Mouse (Mus musculus): ENCODE data around the gene Tlcd1. TPM values are rescaled to one million over a fixed set of nuclear protein-coding genes. Genes with fewer than 3 reads are reported as not detected.

Tlcd1 gene
- total RNA-seq, 2 experiments from 2014 or later, result 69.0 to 96.9 TPM

DNA sequence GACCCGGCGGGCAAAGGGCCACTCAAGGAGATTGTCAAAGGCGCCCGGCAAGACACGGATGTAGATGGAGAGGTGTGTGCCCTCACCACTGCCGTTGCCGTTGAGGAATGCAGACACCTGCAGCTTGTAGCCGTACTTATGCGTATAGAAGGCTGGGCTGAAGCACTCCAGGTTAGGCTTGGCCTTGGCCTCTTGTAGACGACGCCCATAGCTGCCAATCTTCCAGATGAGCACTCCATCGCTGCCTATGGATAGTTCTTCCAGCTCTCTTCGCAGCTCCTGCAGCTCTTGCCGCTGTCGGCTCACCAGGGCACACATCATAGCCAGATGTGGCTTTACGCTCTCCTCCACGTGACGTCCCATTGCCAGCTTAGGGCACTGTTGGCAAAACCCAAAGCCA, 16.3 kb upstream of the Tlcd1 start:
- no peak for ATAC-seq (replicated peaks; ENCODE audit: low FRiP score, poor library complexity, severe bottlenecking)

- no peak for ATAC-seq (replicated peaks; ENCODE audit: low FRiP score, poor library complexity, severe bottlenecking)
Observed at GRCm38 (mm10) chr11:78160675-78161074, 15.8 kb upstream of the Tlcd1 start.

- ATAC-seq (replicated peaks; ENCODE audit: low FRiP score, poor library complexity, severe bottlenecking), result no peak
Observed at GRCm38 (mm10) chr11:78161169-78161568, 15.3 kb upstream of the Tlcd1 start.

GRCm38 (mm10) chr11:78161968-78162367, 14.5 kb upstream of the Tlcd1 start:
- no peak for ATAC-seq (replicated peaks; ENCODE audit: low FRiP score, poor library complexity, severe bottlenecking)

DNA sequence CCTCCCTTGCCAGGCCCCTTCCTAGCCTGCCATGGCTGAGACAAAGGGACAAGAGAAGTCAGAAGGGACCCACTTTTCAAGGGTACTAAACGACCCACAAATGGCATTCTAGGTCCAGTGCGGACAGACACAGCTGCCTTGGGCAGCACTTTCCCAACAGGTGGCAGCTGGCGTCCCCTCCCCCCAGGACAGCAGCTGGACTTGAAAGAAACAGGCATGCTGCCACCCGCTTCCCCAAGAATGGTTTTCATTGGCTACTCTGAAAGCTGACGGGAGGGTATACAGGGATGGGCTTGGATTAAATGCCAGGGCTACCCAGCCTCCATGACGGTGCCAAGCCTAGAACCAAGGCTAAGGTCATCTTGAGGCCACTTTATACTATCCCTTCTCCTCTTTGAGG, 14.0 kb upstream of the Tlcd1 start:
- ATAC-seq (replicated peaks; ENCODE audit: low FRiP score, poor library complexity, severe bottlenecking), result no peak

GRCm38 (mm10) chr11:78163045-78163444, 13.5 kb upstream of the Tlcd1 start:
- ATAC-seq (replicated peaks; ENCODE audit: low FRiP score, poor library complexity, severe bottlenecking), result no peak

DNA sequence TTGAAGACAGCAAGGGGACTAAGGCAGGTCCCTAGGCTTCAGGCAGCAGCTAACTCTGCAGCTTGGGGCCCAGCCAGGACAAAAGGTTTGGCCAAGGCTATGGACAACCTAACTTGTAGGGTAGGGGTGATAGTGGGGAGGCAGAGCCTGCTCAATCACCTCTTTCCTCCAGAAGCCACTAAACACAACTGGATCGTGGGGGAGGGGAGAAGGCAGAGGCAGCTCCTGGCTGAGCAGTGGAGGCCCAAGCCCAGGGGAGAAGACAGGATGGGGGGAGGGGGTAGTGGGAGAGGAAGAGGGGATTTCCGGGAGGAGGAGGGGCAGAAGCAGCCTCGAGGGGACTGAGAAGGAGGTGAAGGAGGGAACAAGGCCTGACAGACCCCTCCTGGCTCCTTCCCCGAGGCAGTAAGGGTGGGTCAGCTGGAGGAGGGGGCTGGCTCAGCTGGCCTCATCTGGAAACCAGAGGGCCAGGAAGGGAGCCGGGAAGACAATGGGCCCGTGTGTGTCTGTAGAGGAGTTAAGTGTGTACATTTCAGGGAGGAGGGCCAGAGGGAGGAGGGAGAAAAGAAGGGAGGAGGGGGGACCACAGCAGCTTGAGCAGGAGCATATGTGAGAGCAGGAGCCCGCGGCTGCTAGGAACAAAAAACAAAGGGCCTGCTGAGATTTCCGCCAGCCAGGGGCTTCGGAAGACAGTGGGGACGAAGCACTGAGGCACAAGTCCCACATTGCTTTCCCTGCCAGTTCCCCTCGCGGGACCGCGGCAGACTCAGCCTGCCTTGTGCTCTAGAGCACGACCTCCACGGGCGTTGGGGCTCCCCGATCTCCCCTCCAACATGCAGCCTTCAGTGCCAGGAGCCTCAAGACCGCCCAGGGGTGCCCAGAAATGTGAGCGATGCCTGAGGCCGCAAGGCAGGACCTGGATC, 12.6 kb upstream of the Tlcd1 start:
- ATAC-seq (replicated peaks; ENCODE audit: low FRiP score, poor library complexity, severe bottlenecking), result no peak

- no peak for ATAC-seq (replicated peaks; ENCODE audit: low FRiP score, poor library complexity, severe bottlenecking)
Observed at GRCm38 (mm10) chr11:78164604-78164923, 11.9 kb upstream of the Tlcd1 start.

GRCm38 (mm10) chr11:78164924-78165760, 11.4 kb upstream of the Tlcd1 start, which contains the start of gene Traf4:
TSS of gene Traf4 (minus strand) at chr11:78165589.
- ATAC-seq (replicated peaks; ENCODE audit: low FRiP score, poor library complexity, severe bottlenecking), result peak; percentile 67

- peak; percentile 38 for ATAC-seq (replicated peaks; ENCODE audit: low FRiP score, poor library complexity, severe bottlenecking)
Observed at GRCm38 (mm10) chr11:78165761-78166109, 10.8 kb upstream of the Tlcd1 start.

DNA sequence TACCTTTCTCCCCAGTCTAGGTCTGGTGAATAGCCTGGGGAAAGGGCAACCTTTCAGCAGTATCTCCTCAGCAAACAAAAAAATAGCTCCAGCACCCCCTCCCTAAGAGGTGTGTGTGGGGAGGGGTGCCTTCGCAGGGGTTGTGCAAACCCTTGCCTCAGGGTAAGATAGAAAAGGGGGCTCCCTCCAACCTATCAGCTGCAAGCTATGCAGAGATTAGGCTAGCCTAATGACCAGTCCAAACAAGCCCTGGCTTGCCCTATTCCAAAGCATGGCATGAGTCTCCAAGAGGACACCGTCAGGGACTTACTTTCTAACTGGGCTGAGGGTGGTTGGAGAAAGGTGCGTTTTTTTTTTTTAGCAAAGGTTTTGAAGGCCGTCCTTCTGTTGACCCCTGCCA, 10.3 kb upstream of the Tlcd1 start:
- ATAC-seq (replicated peaks; ENCODE audit: low FRiP score, poor library complexity, severe bottlenecking), result no peak

- no peak for ATAC-seq (replicated peaks; ENCODE audit: low FRiP score, poor library complexity, severe bottlenecking)
Observed at GRCm38 (mm10) chr11:78166640-78167039, 9.9 kb upstream of the Tlcd1 start.

GRCm38 (mm10) chr11:78167257-78167959, 9.1 kb upstream of the Tlcd1 start:
- no peak for ATAC-seq (replicated peaks; ENCODE audit: low FRiP score, poor library complexity, severe bottlenecking)

- ATAC-seq (replicated peaks; ENCODE audit: low FRiP score, poor library complexity, severe bottlenecking), result peak; percentile 47
Observed at GRCm38 (mm10) chr11:78168541-78169468, 7.7 kb upstream of the Tlcd1 start.

DNA sequence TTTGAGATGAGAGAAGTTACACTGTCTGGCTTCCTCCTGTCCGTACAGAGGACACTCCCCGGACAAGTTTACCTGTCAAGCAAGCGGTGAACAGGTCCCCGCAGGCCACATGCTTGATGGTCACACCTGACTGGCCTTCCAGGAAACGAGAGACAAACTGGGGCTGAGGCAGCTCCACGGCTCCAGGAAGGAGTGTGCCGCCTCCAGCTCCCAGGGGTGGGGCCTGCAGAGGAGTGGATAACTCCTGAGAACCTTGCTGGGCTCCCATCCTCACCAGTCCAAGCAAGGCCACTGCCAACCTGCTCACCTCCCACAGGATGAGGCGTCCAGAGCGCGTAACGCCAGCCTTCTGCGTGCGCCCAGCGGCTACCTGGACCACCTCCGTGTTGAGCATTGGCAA, 6.2 kb upstream of the Tlcd1 start:
- no peak for ATAC-seq (replicated peaks; ENCODE audit: low FRiP score, poor library complexity, severe bottlenecking)

- ATAC-seq (replicated peaks; ENCODE audit: low FRiP score, poor library complexity, severe bottlenecking), result no peak
Observed at GRCm38 (mm10) chr11:78171328-78171727, 5.2 kb upstream of the Tlcd1 start.

DNA sequence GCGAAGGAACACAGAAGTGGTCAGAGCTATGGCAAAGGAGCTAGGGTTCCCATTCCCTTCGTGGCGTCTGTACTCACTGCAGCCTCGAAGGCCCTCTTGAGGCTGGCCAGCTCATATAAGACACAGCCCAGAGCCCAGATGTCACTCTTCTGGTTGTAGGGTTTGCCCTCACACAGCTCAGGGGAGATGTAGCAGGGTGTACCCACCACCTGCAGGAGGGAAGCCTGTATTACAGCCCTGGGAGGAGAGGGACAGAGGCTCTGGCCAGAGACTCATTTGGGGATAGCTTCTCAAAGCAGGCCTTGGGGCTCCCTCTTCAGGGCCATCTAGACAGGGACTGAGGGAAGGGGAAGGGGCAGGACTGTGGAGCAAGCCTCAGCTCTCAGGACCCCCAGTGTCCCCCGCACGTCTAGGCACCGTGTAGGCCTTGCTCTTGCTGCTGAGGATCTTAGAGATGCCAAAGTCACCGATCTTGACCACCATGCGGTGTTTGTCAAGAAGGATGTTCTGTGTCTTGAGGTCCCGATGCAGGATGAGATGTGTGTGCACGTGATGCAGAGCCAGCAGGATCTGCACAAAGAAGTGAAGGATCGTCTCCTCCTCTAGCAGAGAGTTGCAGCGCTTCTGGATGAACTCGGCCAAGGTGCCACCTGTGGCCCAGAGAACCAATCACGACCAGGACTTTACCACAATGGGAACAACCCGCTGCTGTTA, 4.3 kb upstream of the Tlcd1 start:
- no peak for ATAC-seq (replicated peaks; ENCODE audit: low FRiP score, poor library complexity, severe bottlenecking)

- no peak for ATAC-seq (replicated peaks; ENCODE audit: low FRiP score, poor library complexity, severe bottlenecking)
Observed at GRCm38 (mm10) chr11:78172748-78173383, 3.6 kb upstream of the Tlcd1 start.
